8 mouse cellular contexts compared by ENCODE assay signal in genomic region chr4:97476571-97477190, GRCm38 (mm10).
A peak's percentile ranks its signal among the peaks of the same experiment; 100 is the strongest.
DNase-seq lines count a peak whose midpoint lies in the region; ATAC-seq lines count a peak whose summit lies in the region.

No protein-coding gene starts in this region.

- H3K4me3 ChIP-seq in liver, embryonic 12.5 days: no peak overlapping the region
- H3K4me3 ChIP-seq in hindbrain, embryonic 12.5 days: no peak overlapping the region
- no peak overlapping the region for H3K4me3 ChIP-seq in midbrain, embryonic 15.5 days

- H3K9me3 ChIP-seq in liver, embryonic 12.5 days (replicated peaks): no peaks in the 10 kb centered on the region
- no peaks in the 10 kb centered on the region for H3K9me3 ChIP-seq in hindbrain, embryonic 12.5 days (replicated peaks)
- no peaks in the 10 kb centered on the region for H3K9me3 ChIP-seq in midbrain, embryonic 15.5 days

- H3K36me3 ChIP-seq in liver, embryonic 12.5 days: no peaks in the 10 kb centered on the region
- H3K36me3 ChIP-seq in hindbrain, embryonic 12.5 days: no peaks in the 10 kb centered on the region
- H3K36me3 ChIP-seq in midbrain, embryonic 15.5 days (replicated peaks): no peaks in the 10 kb centered on the region

- H3K27ac ChIP-seq in liver, embryonic 12.5 days: no peak overlapping the region
- H3K27ac ChIP-seq in hindbrain, embryonic 12.5 days: peak overlapping the region; percentile 83
- peak overlapping the region; percentile 65 for H3K27ac ChIP-seq in midbrain, embryonic 15.5 days

- intact Hi-C loops in left cerebral cortex, postnatal 10 days (cut with DNase I): no loop called here

- no peak for ATAC-seq in liver, embryonic 12.5 days
- ATAC-seq in hindbrain, embryonic 12.5 days (ENCODE audit: low FRiP score): peak; percentile 96
- ATAC-seq in midbrain, embryonic 15.5 days (replicated peaks): peak; percentile 95

- DNase-seq in liver: peak; percentile 17
- peak; percentile 38 to 47 for DNase-seq in frontal cortex, postnatal 10 days (ENCODE audit: low spot score in 2 of 2)
- peak; percentile 36 to 79 for DNase-seq in left cerebral cortex, postnatal 10 days (ENCODE audit: extremely low spot score in 1 of 2, low spot score in 2 of 2)
- peak; percentile 52 for DNase-seq in yolk sac, embryonic 10.5 days (ENCODE audit: low spot score)
- no peak for DNase-seq in urinary bladder, adult 2 months (ENCODE audit: low spot score)

- H3K9ac ChIP-seq in liver, embryonic 12.5 days: no peak overlapping the region
- no peak overlapping the region for H3K9ac ChIP-seq in hindbrain, embryonic 12.5 days
- H3K9ac ChIP-seq in midbrain, embryonic 15.5 days: no peak overlapping the region

- H3K27me3 ChIP-seq in liver, embryonic 12.5 days (replicated peaks): no peaks in the 10 kb centered on the region
- H3K27me3 ChIP-seq in hindbrain, embryonic 12.5 days: no peaks in the 10 kb centered on the region
- no peaks in the 10 kb centered on the region for H3K27me3 ChIP-seq in midbrain, embryonic 15.5 days (replicated peaks)

- 29% methylated on average over 3 of the region's 3 CpGs for WGBS in liver, embryonic 12.5 days (ENCODE audit: insufficient replicate concordance)
- 7% methylated on average over 3 of the region's 3 CpGs for WGBS in hindbrain, embryonic 12.5 days
- WGBS in midbrain, embryonic 15.5 days: 5% methylated on average over 3 of the region's 3 CpGs

- H3K4me2 ChIP-seq in liver, embryonic 12.5 days: no peak overlapping the region
- no peak overlapping the region for H3K4me2 ChIP-seq in hindbrain, embryonic 12.5 days (replicated peaks)
- H3K4me2 ChIP-seq in midbrain, embryonic 15.5 days: no peak overlapping the region

- no peaks in the 10 kb centered on the region for H3K4me1 ChIP-seq in liver, embryonic 12.5 days
- peaks cover 18% of the 10 kb centered on the region for H3K4me1 ChIP-seq in hindbrain, embryonic 12.5 days
- peaks cover 9% of the 10 kb centered on the region for H3K4me1 ChIP-seq in midbrain, embryonic 15.5 days
